Mouse (Mus musculus) heart, adult 2 months (tissue): ENCODE measurements at regions not wholly inside any gene's neighbourhood (a gene's known extent, or its start where the extent isn't known, plus 50 kb on each side); places are given as distances from the start of the nearest gene placed in this dataset.

Experiments
- CTCF ChIP-seq: fragments of 200-600 bp; IDR thresholded peaks from 2 replicates; pipeline ENCODE4 v1.8.1; 2022; ENCODE audit warnings: antibody characterized with exemption, mild to moderate bottlenecking, moderate library complexity
- EP300 ChIP-seq: fragments of 200-500 bp; IDR thresholded peaks from 2 replicates; pipeline ENCODE4 v1.6.1; 2011; ENCODE audit warnings: low read depth, low read length, control low read depth; ENCODE audit not compliant: insufficient read depth
- POLR2A ChIP-seq: fragments of 200-500 bp; IDR thresholded peaks from 2 replicates; pipeline ENCODE4 v1.6.1; 2011; ENCODE audit warnings: mild to moderate bottlenecking, low read depth, low read length, control low read depth; ENCODE audit not compliant: insufficient read depth

GRCm38 (mm10) chr5:75791738-75792137 lies 186.5 kb downstream of the Kdr start:
- TF ChIP-seq CTCF (no peak), POLR2A (no peak), EP300 (no peak)
